25 mouse cellular contexts compared by ENCODE assay signal in the genomic region with DNA sequence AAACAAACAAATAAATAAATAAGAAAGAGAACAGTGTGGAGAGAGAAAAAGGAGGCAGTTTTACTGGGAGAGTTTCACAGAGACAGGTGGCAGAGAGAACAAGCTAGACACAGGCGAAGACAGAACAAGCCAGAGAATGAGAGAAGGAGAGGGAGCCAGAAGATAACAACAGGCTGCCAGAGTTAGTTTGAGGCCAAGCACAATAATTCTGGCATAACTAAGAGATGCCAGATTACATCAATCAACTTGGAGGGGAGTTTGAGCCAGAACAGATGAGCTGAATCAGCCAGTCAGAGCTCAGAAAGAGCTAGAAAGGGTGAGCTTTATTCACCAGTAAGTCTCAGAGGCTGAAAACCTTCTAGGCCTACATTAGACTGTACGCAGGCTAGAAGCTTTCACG.
"Had no signal": no experiment of that assay in that cellular context is flagged by ENCODE, and none has a peak within 500 bp of the region (broad histone marks: within the 10 kb centered on the region; RNA-seq: fewer than 3 reads in every experiment).

No protein-coding gene starts in this region.

- H3K4me2 ChIP-seq: heart, embryonic 11.5 days; heart, embryonic 13.5 days; heart, embryonic 15.5 days; hindbrain, embryonic 13.5 days; hindbrain, embryonic 15.5 days; limb, embryonic 12.5 days; liver, embryonic 11.5 days; liver, embryonic 13.5 days; liver, embryonic 15.5 days had no signal

- H3K27ac ChIP-seq: heart, adult 2 months; heart, embryonic 13.5 days; heart, embryonic 15.5 days; hindbrain, embryonic 13.5 days; hindbrain, embryonic 15.5 days; hindbrain, postnatal 0 days; left cerebral cortex, adult 2 months; limb, embryonic 10.5 days; limb, embryonic 12.5 days; liver, embryonic 13.5 days; liver, embryonic 15.5 days had no signal

- H3K4me3 ChIP-seq: heart, adult 2 months; heart, embryonic 13.5 days; heart, embryonic 15.5 days; hindbrain, embryonic 13.5 days; hindbrain, embryonic 15.5 days; layer of hippocampus, adult 2 months; left cerebral cortex, adult 2 months; limb, embryonic 10.5 days; limb, embryonic 12.5 days; liver, embryonic 13.5 days; liver, embryonic 15.5 days had no signal

- ATAC-seq: hindbrain, postnatal 0 days; intestine, postnatal 0 days had no signal

- H3K9me3 ChIP-seq: heart, embryonic 13.5 days; heart, embryonic 15.5 days; hindbrain, embryonic 13.5 days; hindbrain, embryonic 15.5 days; limb, embryonic 10.5 days; limb, embryonic 12.5 days; liver, embryonic 13.5 days; liver, embryonic 15.5 days had no signal

- H3K4me1 ChIP-seq: heart, embryonic 13.5 days; heart, embryonic 15.5 days; hindbrain, embryonic 13.5 days; hindbrain, embryonic 15.5 days; limb, embryonic 10.5 days; limb, embryonic 12.5 days; liver, embryonic 13.5 days; liver, embryonic 15.5 days had no signal

- H3K27me3 ChIP-seq: heart, embryonic 13.5 days; heart, embryonic 15.5 days; hindbrain, embryonic 13.5 days; hindbrain, embryonic 15.5 days; limb, embryonic 12.5 days; liver, embryonic 13.5 days; liver, embryonic 15.5 days had no signal

- DNase-seq: gastrocnemius, postnatal 14 days; gastrocnemius, postnatal 36 days; heart, adult 2 months; heart, postnatal 14 days; heart, postnatal 36 days; kidney, adult 18-20 months; kidney, adult 8-10 months; kidney, postnatal 10 days; kidney, postnatal 25 days; kidney, postnatal 4 days; liver; liver, embryonic 13.5 days had no signal

- H3K9ac ChIP-seq: heart, embryonic 13.5 days; heart, embryonic 15.5 days; hindbrain, embryonic 13.5 days; hindbrain, embryonic 15.5 days; limb, embryonic 12.5 days; liver, embryonic 13.5 days; liver, embryonic 15.5 days had no signal
